Mouse (Mus musculus) stomach, embryonic 15.5 days (tissue): ENCODE results near the gene Tapt1. TPM values are rescaled to one million over a fixed set of nuclear protein-coding genes. Genes with fewer than 3 reads are reported as not detected.

ENCODE experiments used
- ATAC-seq: fragments of 200-750 bp; cut with Nextera tagmentation; 2 replicates; pipeline ENCODE4 v1.8.0; 2017; ENCODE audit warnings: low read depth, moderate number of reproducible peaks, moderate TSS enrichment; ENCODE audit not compliant: insufficient read depth, low FRiP score
- H3K27ac ChIP-seq: fragments of 300-500 bp; sonication (generic); 2 replicates; pipeline ENCODE4 v1.5.1; 2015; ENCODE audit warnings: mild to moderate bottlenecking, inconsistent platforms
- H3K27me3 ChIP-seq: fragments of 300-500 bp; sonication (generic); replicated peaks from 2 replicates; pipeline ENCODE4 v1.6.1; 2015; ENCODE audit warnings: inconsistent platforms
- H3K36me3 ChIP-seq: fragments of 300-500 bp; sonication (generic); 2 replicates; pipeline ENCODE4 v1.6.1; 2015; ENCODE audit warnings: inconsistent platforms
- H3K4me1 ChIP-seq: fragments of 300-500 bp; sonication (generic); 2 replicates; pipeline ENCODE4 v1.6.1; 2015; ENCODE audit warnings: inconsistent platforms
- H3K4me2 ChIP-seq: fragments of 300-500 bp; sonication (generic); 2 replicates; pipeline ENCODE4 v1.6.1; 2015; ENCODE audit warnings: mild to moderate bottlenecking, inconsistent platforms
- H3K4me3 ChIP-seq: fragments of 300-500 bp; sonication (generic); replicated peaks from 2 replicates; pipeline ENCODE4 v1.5.1; 2015; ENCODE audit warnings: inconsistent platforms
- H3K9ac ChIP-seq: fragments of 300-500 bp; sonication (generic); 2 replicates; pipeline ENCODE4 v1.6.1; 2015; ENCODE audit warnings: inconsistent platforms
- H3K9me3 ChIP-seq: fragments of 300-500 bp; sonication (generic); 2 replicates; pipeline ENCODE4 v1.6.1; 2016; ENCODE audit warnings: inconsistent platforms
- WGBS: fragments of 180-500 bp; shearing (Covaris S2); methylation state at CpG from one replicate; pipeline ENCODE4 v1.1.7; 2015; 5-methylcytosine and 5-hydroxymethylcytosine counted together
- polyA plus RNA-seq: library from polyadenylated mRNA; unstranded; fragments of >200 nt; fragmentation: Nextera tagmentation; extraction: Ambion mirVana; gene quantifications from 2 replicates; pipeline ENCODE4 v1.2.1, GENCODE M21; 2015

Tapt1 gene
- polyA plus RNA-seq, 1 experiment from 2014 or later = 29.7 TPM

GRCm38 (mm10) chr5:44228323-44228722 is 1.9 kb upstream of the Tapt1 start:
- ATAC-seq = no peak
- Histone ChIP-seq H3K27ac (no peak overlapping the region), H3K4me3 (no peak overlapping the region), H3K4me1 (peaks cover 13% of the 10 kb centered on the region), H3K9me3 (no peaks in the 10 kb centered on the region), H3K27me3 (no peaks in the 10 kb centered on the region), H3K4me2 (no peak overlapping the region), H3K9ac (no peak overlapping the region), H3K36me3 (no peaks in the 10 kb centered on the region)
- 59% methylated on average over 1 of the region's 1 CpGs for WGBS

GRCm38 (mm10) chr5:44227462-44227840 is 1.0 kb upstream of the Tapt1 start:
- Histone ChIP-seq H3K27me3 (no peaks in the 10 kb centered on the region), H3K36me3 (no peaks in the 10 kb centered on the region), H3K4me2 (peak overlapping the region; percentile 83), H3K9me3 (no peaks in the 10 kb centered on the region), H3K27ac (peak overlapping the region; percentile 84), H3K4me1 (peaks cover 13% of the 10 kb centered on the region), H3K9ac (peak overlapping the region; percentile 88), H3K4me3 (peak overlapping the region; percentile 90)
- ATAC-seq = no peak
- 4% methylated on average over 6 of the region's 6 CpGs for WGBS

- Histone ChIP-seq H3K27me3 (no peaks in the 10 kb centered on the region), H3K4me3 (peak overlapping the region; percentile 90), H3K9me3 (no peaks in the 10 kb centered on the region), H3K36me3 (no peaks in the 10 kb centered on the region), H3K4me1 (peaks cover 13% of the 10 kb centered on the region), H3K9ac (peak overlapping the region; percentile 88), H3K4me2 (peak overlapping the region; percentile 62), H3K27ac (peak overlapping the region; percentile 84)
- ATAC-seq = peak; percentile 64
- WGBS = under 1% methylated on average over 68 of the region's 72 CpGs
Measured at GRCm38 (mm10) chr5:44225911-44226520, 410 bp downstream of the Tapt1 start.

GRCm38 (mm10) chr5:44224916-44225600 is 1.4 kb downstream of the Tapt1 start:
- peak overlapping the region; percentile 62 for H3K4me2 ChIP-seq
- no peak overlapping the region for H3K27ac ChIP-seq
- H3K36me3 ChIP-seq = no peaks in the 10 kb centered on the region
- 58% methylated on average over 4 of the region's 4 CpGs for WGBS
- H3K9ac ChIP-seq = no peak overlapping the region
- no peaks in the 10 kb centered on the region for H3K9me3 ChIP-seq
- H3K27me3 ChIP-seq = no peaks in the 10 kb centered on the region
- peak overlapping the region; percentile 90 for H3K4me3 ChIP-seq
- H3K4me1 ChIP-seq = peaks cover 13% of the 10 kb centered on the region
- no peak for ATAC-seq

- H3K4me2 ChIP-seq = peak overlapping the region; percentile 62
- ATAC-seq = no peak
- H3K9me3 ChIP-seq = no peaks in the 10 kb centered on the region
- peak overlapping the region; percentile 90; the same call in 1 of the 2 replicates for H3K4me3 ChIP-seq
- WGBS = 17% methylated on average over 6 of the region's 6 CpGs
- H3K9ac ChIP-seq = no peak overlapping the region
- H3K4me1 ChIP-seq = peaks cover 13% of the 10 kb centered on the region
- no peak overlapping the region for H3K27ac ChIP-seq
- no peaks in the 10 kb centered on the region for H3K36me3 ChIP-seq
- H3K27me3 ChIP-seq = no peaks in the 10 kb centered on the region
Measured at GRCm38 (mm10) chr5:44224251-44224650, 2.2 kb downstream of the Tapt1 start.

- Histone ChIP-seq H3K9me3 (no peaks in the 10 kb centered on the region), H3K27ac (no peak overlapping the region), H3K4me3 (no peak overlapping the region), H3K4me2 (no peak overlapping the region), H3K4me1 (peaks cover 13% of the 10 kb centered on the region), H3K36me3 (no peaks in the 10 kb centered on the region), H3K9ac (no peak overlapping the region), H3K27me3 (no peaks in the 10 kb centered on the region)
- 77% methylated on average over 16 of the region's 16 CpGs for WGBS
- ATAC-seq = no peak
Measured at GRCm38 (mm10) chr5:44223341-44223881, 3.0 kb downstream of the Tapt1 start.

GRCm38 (mm10) chr5:44220430-44220829 is 6.0 kb downstream of the Tapt1 start:
- no peaks in the 10 kb centered on the region for H3K27me3 ChIP-seq
- no peak overlapping the region for H3K4me3 ChIP-seq
- no peak for ATAC-seq
- no peak overlapping the region for H3K27ac ChIP-seq
- no peak overlapping the region for H3K9ac ChIP-seq
- H3K9me3 ChIP-seq = no peaks in the 10 kb centered on the region
- H3K36me3 ChIP-seq = no peaks in the 10 kb centered on the region
- peaks cover 11% of the 10 kb centered on the region for H3K4me1 ChIP-seq
- H3K4me2 ChIP-seq = no peak overlapping the region
- 63% methylated on average over 7 of the region's 7 CpGs for WGBS

- Histone ChIP-seq H3K4me2 (no peak overlapping the region), H3K9ac (no peak overlapping the region), H3K27me3 (no peaks in the 10 kb centered on the region), H3K27ac (no peak overlapping the region), H3K9me3 (no peaks in the 10 kb centered on the region), H3K4me3 (no peak overlapping the region), H3K36me3 (no peaks in the 10 kb centered on the region), H3K4me1 (peaks cover 6% of the 10 kb centered on the region)
- WGBS = 71% methylated on average over 4 of the region's 4 CpGs
- ATAC-seq = no peak
Measured at GRCm38 (mm10) chr5:44219871-44220270, 6.6 kb downstream of the Tapt1 start.

GRCm38 (mm10) chr5:44218483-44218882 is 7.9 kb downstream of the Tapt1 start:
- Histone ChIP-seq H3K9ac (no peak overlapping the region), H3K9me3 (no peaks in the 10 kb centered on the region), H3K27ac (no peak overlapping the region), H3K4me3 (no peak overlapping the region), H3K36me3 (no peaks in the 10 kb centered on the region), H3K4me2 (no peak overlapping the region), H3K4me1 (no peaks in the 10 kb centered on the region; the same call in 1 of the 2 replicates), H3K27me3 (no peaks in the 10 kb centered on the region)
- WGBS = 65% methylated on average over 4 of the region's 4 CpGs
- ATAC-seq = 0 out of 2 replicates have a peak, but pooled peaks have one; percentile 27

GRCm38 (mm10) chr5:44217685-44218041 is 8.8 kb downstream of the Tapt1 start:
- 69% methylated on average over 5 of the region's 5 CpGs for WGBS
- H3K9ac ChIP-seq = no peak overlapping the region
- no peak for ATAC-seq

GRCm38 (mm10) chr5:44217041-44217684 is 9.3 kb downstream of the Tapt1 start:
- H3K27ac ChIP-seq = no peak overlapping the region
- no peak overlapping the region for H3K4me3 ChIP-seq
- no peak for ATAC-seq
- no peaks in the 10 kb centered on the region for H3K36me3 ChIP-seq
- no peak overlapping the region for H3K4me2 ChIP-seq
- H3K27me3 ChIP-seq = no peaks in the 10 kb centered on the region
- WGBS = 70% methylated on average over 8 of the region's 8 CpGs
- H3K9ac ChIP-seq = no peak overlapping the region
- no peaks in the 10 kb centered on the region for H3K9me3 ChIP-seq
- H3K4me1 ChIP-seq = no peaks in the 10 kb centered on the region

More at GRCm38 (mm10) chr5:44217685-44218041, 8.8 kb downstream of the Tapt1 start:
- Histone ChIP-seq H3K27ac (no peak overlapping the region), H3K9me3 (no peaks in the 10 kb centered on the region), H3K4me1 (no peaks in the 10 kb centered on the region; the same call in 1 of the 2 replicates), H3K27me3 (no peaks in the 10 kb centered on the region), H3K4me3 (no peak overlapping the region), H3K36me3 (no peaks in the 10 kb centered on the region), H3K4me2 (no peak overlapping the region)

- H3K9me3 ChIP-seq = no peaks in the 10 kb centered on the region
- no peak overlapping the region for H3K4me3 ChIP-seq
- no peak overlapping the region for H3K4me2 ChIP-seq
- no peak overlapping the region for H3K9ac ChIP-seq
- no peaks in the 10 kb centered on the region for H3K4me1 ChIP-seq
- no peaks in the 10 kb centered on the region for H3K27me3 ChIP-seq
- no peaks in the 10 kb centered on the region for H3K36me3 ChIP-seq
- H3K27ac ChIP-seq = no peak overlapping the region
- no peak for ATAC-seq
Measured at GRCm38 (mm10) chr5:44215118-44215517, 11.3 kb downstream of the Tapt1 start.
